ENCODE assay signal across 9 mouse cellular contexts in genomic region chr9:44482112-44482511, GRCm38 (mm10). TPM values are rescaled to one million over a fixed set of nuclear protein-coding genes. Genes with fewer than 3 reads are reported as not detected.
DNase-seq lines count a peak whose midpoint lies in the region; ATAC-seq lines count a peak whose summit lies in the region.
"Had no signal": no experiment of that assay in that cellular context is flagged by ENCODE, and none has a peak within 500 bp of the region (broad histone marks: within the 10 kb centered on the region; RNA-seq: fewer than 3 reads in every experiment).

No protein-coding gene starts in this region.

- no peak overlapping the region for H3K9ac ChIP-seq in liver, embryonic 11.5 days (ENCODE audit: low read depth, low read length)
- no peak overlapping the region for H3K9ac ChIP-seq in stomach, embryonic 15.5 days

- no peaks in the 10 kb centered on the region for H3K36me3 ChIP-seq in megakaryocyte, embryonic 14.5 days (replicated peaks; ENCODE audit: low read length)
- H3K36me3 ChIP-seq in liver, embryonic 11.5 days (ENCODE audit: control insufficient read depth, insufficient read depth, low read length) = no peaks in the 10 kb centered on the region
- no peaks in the 10 kb centered on the region for H3K36me3 ChIP-seq in stomach, embryonic 15.5 days

- H3K9me3 ChIP-seq in megakaryocyte, embryonic 14.5 days = no peaks in the 10 kb centered on the region
- H3K9me3 ChIP-seq in liver, embryonic 11.5 days (ENCODE audit: control insufficient read depth, low read length) = no peaks in the 10 kb centered on the region
- H3K9me3 ChIP-seq in stomach, embryonic 15.5 days = no peaks in the 10 kb centered on the region

- peak overlapping the region; percentile 95 for H3K4me3 ChIP-seq in megakaryocyte, embryonic 14.5 days (replicated peaks)
- peak overlapping the region; percentile 78 for H3K4me3 ChIP-seq in liver, embryonic 11.5 days (ENCODE audit: low read depth, low read length)
- peak overlapping the region; percentile 96 for H3K4me3 ChIP-seq in stomach, embryonic 15.5 days (replicated peaks)

- H3K4me1 ChIP-seq in megakaryocyte, embryonic 14.5 days = peaks cover 84% of the 10 kb centered on the region
- H3K4me1 ChIP-seq in liver, embryonic 11.5 days (replicated peaks; ENCODE audit: control insufficient read depth, insufficient read depth, low read length) = peaks cover 46% of the 10 kb centered on the region
- peaks cover 47% of the 10 kb centered on the region for H3K4me1 ChIP-seq in stomach, embryonic 15.5 days

- H3K4me2 ChIP-seq in liver, embryonic 11.5 days = peak overlapping the region; percentile 84
- H3K4me2 ChIP-seq in stomach, embryonic 15.5 days = peak overlapping the region; percentile 69

- 4% methylated on average over 3 of the region's 3 CpGs for WGBS in liver, embryonic 11.5 days
- 7% methylated on average over 3 of the region's 3 CpGs for WGBS in stomach, embryonic 15.5 days

- H3K27ac ChIP-seq in liver, embryonic 11.5 days (ENCODE audit: low read depth, low read length) = peak overlapping the region; percentile 73; the same call in 1 of the 2 replicates
- H3K27ac ChIP-seq in stomach, embryonic 15.5 days = peak overlapping the region; percentile 97; the same call in 1 of the 2 replicates

- DNase-seq in cerebellum, adult 9-10 months = peak; percentile 43
- DNase-seq in cerebellum, adult 18-20 months = no peak
- DNase-seq in liver, embryonic 11.5 days (ENCODE audit: low spot score) = no peak
- DNase-seq in MN1 (ENCODE audit: low spot score) = no peak
- no peak for DNase-seq in right cerebral cortex, postnatal 4 days

- no peak for ATAC-seq in megakaryocyte, adult 5-6 weeks (ENCODE audit: poor library complexity, severe bottlenecking)
- no peak for ATAC-seq in liver, embryonic 11.5 days (replicated peaks; ENCODE audit: low FRiP score)
- no peak for ATAC-seq in stomach, embryonic 15.5 days (ENCODE audit: insufficient read depth, low FRiP score, low read depth)

- H3K27me3 ChIP-seq in megakaryocyte, embryonic 14.5 days (replicated peaks) = peaks cover 36% of the 10 kb centered on the region
- H3K27me3 ChIP-seq in liver, embryonic 11.5 days (replicated peaks; ENCODE audit: control insufficient read depth, insufficient read depth, low read length) = peaks cover 3% of the 10 kb centered on the region; the same call in 1 of the 2 replicates
- H3K27me3 ChIP-seq in stomach, embryonic 15.5 days (replicated peaks) = no peaks in the 10 kb centered on the region

RNA-seq across cellular contexts. Expression of gene Bcl9l, which starts 0.5 kb away (rescaled TPM):
- 11.6 and 16.1 TPM in 2 replicates for polyA plus RNA-seq in megakaryocyte, embryonic 14.5 days (2012; ENCODE audit: insufficient read depth, low replicate concordance)
- 6.0 TPM in 2 replicates for total RNA-seq in megakaryocyte, adult 5-6 weeks (2015)
- total RNA-seq in megakaryocyte, adult 5-6 weeks (2017) = 2.6 and 3.0 TPM in 2 replicates
- 4.1 and 5.0 TPM in 2 replicates for polyA plus RNA-seq in liver, embryonic 11.5 days (2014; fragmentation: Nextera tagmentation; extraction: Ambion mirVana)
- polyA plus RNA-seq in stomach, embryonic 15.5 days (2015; fragmentation: Nextera tagmentation; extraction: Ambion mirVana) = 12.0 and 12.1 TPM in 2 replicates

RNA-seq across cellular contexts. Expression of gene Upk2, which starts 27.3 kb away (rescaled TPM):
- polyA plus RNA-seq in megakaryocyte, embryonic 14.5 days (2012; ENCODE audit: insufficient read depth, low replicate concordance) = not detected in 2 replicates
- not detected in 2 replicates for total RNA-seq in megakaryocyte, adult 5-6 weeks (2015)
- total RNA-seq in megakaryocyte, adult 5-6 weeks (2017) = not detected in 2 replicates
- polyA plus RNA-seq in liver, embryonic 11.5 days (2014; fragmentation: Nextera tagmentation; extraction: Ambion mirVana) = not detected in 2 replicates
- polyA plus RNA-seq in stomach, embryonic 15.5 days (2015; fragmentation: Nextera tagmentation; extraction: Ambion mirVana) = 18.2 and 26.2 TPM in 2 replicates
- total RNA-seq: left cerebral cortex, postnatal 25 days had no signal

RNA-seq across cellular contexts. Expression of gene Foxr1, which starts 41.2 kb away (rescaled TPM):
- not detected in 2 replicates for polyA plus RNA-seq in megakaryocyte, embryonic 14.5 days (2012; ENCODE audit: insufficient read depth, low replicate concordance)
- total RNA-seq in megakaryocyte, adult 5-6 weeks (2015) = not detected in 2 replicates
- not detected in 2 replicates for total RNA-seq in megakaryocyte, adult 5-6 weeks (2017)
- polyA plus RNA-seq in liver, embryonic 11.5 days (2014; fragmentation: Nextera tagmentation; extraction: Ambion mirVana) = not detected in 2 replicates
- polyA plus RNA-seq in stomach, embryonic 15.5 days (2015; fragmentation: Nextera tagmentation; extraction: Ambion mirVana) = not detected in 2 replicates
- total RNA-seq: left cerebral cortex, postnatal 25 days had no signal

Comparison
In these comparisons a context has a peak if more than half of its experiments do, and no peak if none do; other contexts are left out.
1. RNA of gene Upk2, which starts 27.3 kb away (polyA plus RNA-seq): 18.2 to 26.2 TPM in stomach, embryonic 15.5 days; not detected in liver, embryonic 11.5 days and not detected in megakaryocyte, embryonic 14.5 days; every median in the first group is over 10 times any median in the second.
2. Peak in every context shown above with its lines, with median percentiles within 50 percentile points of each other: H3K4me3 ChIP-seq.